Mouse (Mus musculus) lung, postnatal 0 days (tissue): ENCODE measurements at regions not wholly inside any gene's neighbourhood (a gene's known extent, or its start where the extent isn't known, plus 50 kb on each side); places are given as distances from the start of the nearest gene placed in this dataset.

Experiments used
- ATAC-seq: fragments of 200-750 bp; cut with Nextera tagmentation; 2 replicates; pipeline ENCODE4 v1.8.0; 2017; ENCODE audit warnings: moderate library complexity
- DNase-seq: peaks from one replicate; pipeline ENCODE4 v3.0.0-alpha.2; 2016; ENCODE audit warnings: low spot score
- H3K27ac ChIP-seq: fragments of 300-500 bp; sonication (generic); 2 replicates; pipeline ENCODE4 v1.5.1; 2014; ENCODE audit warnings: antibody characterized with exemption, mild to moderate bottlenecking, low read length, mixed read lengths
- H3K27me3 ChIP-seq: fragments of 300-500 bp; sonication (generic); replicated peaks from 2 replicates; pipeline ENCODE4 v1.6.1; 2014; ENCODE audit warnings: low read length, mixed read lengths; ENCODE audit not compliant: insufficient read depth
- H3K36me3 ChIP-seq: fragments of 300-500 bp; sonication (generic); 2 replicates; pipeline ENCODE4 v1.6.1; 2014; ENCODE audit warnings: low read length, mixed read lengths; ENCODE audit not compliant: insufficient read depth
- H3K4me1 ChIP-seq: fragments of 300-500 bp; sonication (generic); 2 replicates; pipeline ENCODE4 v1.6.1; 2014; ENCODE audit warnings: antibody characterized with exemption, low read depth, low read length, mixed read lengths; ENCODE audit not compliant: insufficient read depth
- H3K4me2 ChIP-seq: fragments of 300-500 bp; sonication (generic); replicated peaks from 2 replicates; pipeline ENCODE4 v1.6.1; 2014; ENCODE audit warnings: low read depth, mild to moderate bottlenecking, low read length, moderate library complexity, mixed read lengths
- H3K4me3 ChIP-seq: fragments of 300-500 bp; sonication (generic); 2 replicates; pipeline ENCODE4 v1.5.1; 2014; ENCODE audit warnings: low read depth, low read length
- H3K9ac ChIP-seq: fragments of 300-500 bp; sonication (generic); replicated peaks from 2 replicates; pipeline ENCODE4 v1.6.1; 2014; ENCODE audit warnings: low read depth, mild to moderate bottlenecking
- H3K9me3 ChIP-seq: fragments of 300-500 bp; sonication (generic); 2 replicates; pipeline ENCODE4 v1.6.1; 2016; ENCODE audit warnings: low read length, mixed read lengths
- CTCF ChIP-seq: IDR thresholded peaks from 2 replicates; pipeline ENCODE4 v1.5.1; 2016; ENCODE audit warnings: antibody characterized with exemption, mild to moderate bottlenecking
- EP300 ChIP-seq: IDR thresholded peaks from 2 replicates; pipeline ENCODE4 v1.6.1; 2016; ENCODE audit warnings: antibody characterized with exemption, mild to moderate bottlenecking, control low read depth
- WGBS: fragments of 180-500 bp; shearing (Covaris S2); extraction: QIAGEN DNeasy Blood & Tissue Kit; methylation state at CpG from one replicate; pipeline ENCODE4 v1.1.7; 2014; 5-methylcytosine and 5-hydroxymethylcytosine counted together

GRCm38 (mm10) chr14:104030784-104031470 is 186.7 kb upstream of the Ednrb start:
- 50% methylated on average over 11 of the region's 11 CpGs for WGBS
- ATAC-seq (no peak), DNase-seq (no peak)

GRCm38 (mm10) chr14:104029668-104030530 is 185.7 kb upstream of the Ednrb start:
- H3K9me3 ChIP-seq, result no peaks in the 10 kb centered on the region
- no peak overlapping the region for H3K4me3 ChIP-seq
- no peak overlapping the region for H3K9ac ChIP-seq
- WGBS, result 64% methylated on average over 20 of the region's 20 CpGs
- H3K4me1 ChIP-seq, result no peaks in the 10 kb centered on the region
- no peak for TF ChIP-seq CTCF
- no peak for TF ChIP-seq EP300
- DNase-seq (no peak), ATAC-seq (no peak)
- H3K4me2 ChIP-seq, result no peak overlapping the region
- H3K27ac ChIP-seq, result no peak overlapping the region
- H3K36me3 ChIP-seq, result no peaks in the 10 kb centered on the region
- no peaks in the 10 kb centered on the region for H3K27me3 ChIP-seq

More at GRCm38 (mm10) chr14:104030784-104031470, 186.7 kb upstream of the Ednrb start:
- Histone ChIP-seq H3K9me3 (no peaks in the 10 kb centered on the region), H3K4me3 (no peak overlapping the region), H3K27ac (no peak overlapping the region), H3K27me3 (no peaks in the 10 kb centered on the region), H3K36me3 (no peaks in the 10 kb centered on the region), H3K4me2 (no peak overlapping the region), H3K9ac (no peak overlapping the region), H3K4me1 (no peaks in the 10 kb centered on the region)
- TF ChIP-seq CTCF, result no peak
- no peak for TF ChIP-seq EP300

GRCm38 (mm10) chr14:104027900-104028285 is 183.7 kb upstream of the Ednrb start:
- H3K36me3 ChIP-seq, result no peaks in the 10 kb centered on the region
- no peak for TF ChIP-seq EP300
- no peak for TF ChIP-seq CTCF
- no peaks in the 10 kb centered on the region for H3K27me3 ChIP-seq
- no peak overlapping the region for H3K9ac ChIP-seq
- no peak for ATAC-seq
- H3K4me1 ChIP-seq, result no peaks in the 10 kb centered on the region
- 0 out of 2 replicates have a peak overlapping the region, but pooled peaks have one; percentile 9 for H3K4me2 ChIP-seq
- H3K9me3 ChIP-seq, result no peaks in the 10 kb centered on the region
- no peak for DNase-seq
- no peak overlapping the region for H3K27ac ChIP-seq
- 95% methylated on average over 8 of the region's 8 CpGs for WGBS
- no peak overlapping the region for H3K4me3 ChIP-seq

GRCm38 (mm10) chr14:104027077-104027899 is 183.1 kb upstream of the Ednrb start:
- Histone ChIP-seq H3K4me1 (no peaks in the 10 kb centered on the region), H3K4me2 (0 out of 2 replicates have a peak overlapping the region, but pooled peaks have one; percentile 9), H3K9ac (no peak overlapping the region), H3K9me3 (no peaks in the 10 kb centered on the region), H3K27ac (no peak overlapping the region), H3K27me3 (no peaks in the 10 kb centered on the region), H3K36me3 (no peaks in the 10 kb centered on the region), H3K4me3 (no peak overlapping the region)
- DNase-seq (peak; percentile 93), ATAC-seq (peak; percentile 82)
- TF ChIP-seq EP300 (peak; percentile 88), CTCF (peak; percentile 88)
- 24% methylated on average over 17 of the region's 17 CpGs for WGBS

- ATAC-seq (no peak), DNase-seq (no peak)
- no peak for TF ChIP-seq CTCF
- no peak for TF ChIP-seq EP300
- H3K9ac ChIP-seq, result no peak overlapping the region
- no peaks in the 10 kb centered on the region for H3K36me3 ChIP-seq
- H3K4me2 ChIP-seq, result no peak overlapping the region
- no peaks in the 10 kb centered on the region for H3K27me3 ChIP-seq
- H3K4me1 ChIP-seq, result no peaks in the 10 kb centered on the region
- H3K4me3 ChIP-seq, result no peak overlapping the region
- H3K9me3 ChIP-seq, result no peaks in the 10 kb centered on the region
- no peak overlapping the region for H3K27ac ChIP-seq
- 82% methylated on average over 1 of the region's 1 CpGs for WGBS
These were observed 164.3 kb upstream of the Ednrb start for GRCm38 (mm10) chr14:104008538-104008937.

- TF ChIP-seq EP300 (no peak), CTCF (no peak)
- 56% methylated on average over 4 of the region's 4 CpGs for WGBS
- Histone ChIP-seq H3K9me3 (no peaks in the 10 kb centered on the region), H3K36me3 (no peaks in the 10 kb centered on the region), H3K27ac (no peak overlapping the region), H3K9ac (no peak overlapping the region), H3K4me2 (no peak overlapping the region), H3K27me3 (no peaks in the 10 kb centered on the region), H3K4me3 (no peak overlapping the region), H3K4me1 (no peaks in the 10 kb centered on the region)
- DNase-seq, result peak; percentile 20
- no peak for ATAC-seq
These were observed 162.2 kb upstream of the Ednrb start for GRCm38 (mm10) chr14:104006426-104006825.
